Mouse (Mus musculus) E14TG2a.4 (cell line): Measurements from ENCODE around the gene Alk.

ENCODE experiments used
- CTCF ChIP-seq: conservative IDR thresholded peaks from 2 replicates; pipeline ENCODE4 v1.5.1; 2014; ENCODE audit warnings: low read length
- NANOG ChIP-seq: IDR thresholded peaks from 2 replicates; pipeline ENCODE4 v1.6.1; 2014; ENCODE audit warnings: borderline replicate concordance, low read length, mixed read lengths

DNA sequence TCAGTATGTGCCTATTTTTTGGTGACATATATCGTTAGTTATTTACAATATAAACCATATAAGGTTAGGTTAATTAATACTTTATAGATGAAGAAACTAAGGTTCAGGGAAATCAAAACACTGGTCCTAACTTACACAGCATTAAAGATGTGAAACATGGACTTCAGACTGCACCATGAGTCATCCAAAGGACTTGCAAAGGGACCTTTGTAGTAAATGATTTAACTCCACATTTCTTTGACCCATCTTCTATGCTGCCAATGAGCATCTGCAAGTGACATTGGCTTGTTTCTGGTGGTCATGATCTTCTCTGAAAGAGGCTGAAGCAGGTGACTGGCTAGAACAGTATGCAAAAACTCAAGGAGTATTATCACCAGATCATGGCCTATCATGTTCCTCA lies 482.8 kb downstream of the Alk start:
- TF ChIP-seq CTCF (no peak), NANOG (no peak)
